Mouse (Mus musculus): Measurements from ENCODE around the gene 5430419D17Rik. TPM values are rescaled to one million over a fixed set of nuclear protein-coding genes. Genes with fewer than 3 reads are reported as not detected.

5430419D17Rik gene
- not detected in 2 replicates for total RNA-seq (2015; ENCODE audit: low replicate concordance)
- not detected in 2 replicates for total RNA-seq (2017; ENCODE audit: low replicate concordance)

GRCm38 (mm10) chr7:131174121-131174520, at the start of gene 5430419D17Rik:
TSS of gene 5430419D17Rik (plus strand) at chr7:131174402.
- ATAC-seq (replicated peaks; ENCODE audit: low FRiP score, poor library complexity, severe bottlenecking) = no peak

GRCm38 (mm10) chr7:131130021-131130420, 44.2 kb upstream of the 5430419D17Rik start:
- ATAC-seq (replicated peaks; ENCODE audit: low FRiP score, poor library complexity, severe bottlenecking) = no peak

- no peak for ATAC-seq (replicated peaks; ENCODE audit: low FRiP score, poor library complexity, severe bottlenecking)
Measured at GRCm38 (mm10) chr7:131133181-131133580, 41.0 kb upstream of the 5430419D17Rik start.

- ATAC-seq (replicated peaks; ENCODE audit: low FRiP score, poor library complexity, severe bottlenecking) = no peak
Measured at GRCm38 (mm10) chr7:131146214-131146613, 28.0 kb upstream of the 5430419D17Rik start, which contains the start of gene 4933402N03Rik. TSS of gene 4933402N03Rik (minus strand) at chr7:131146314.

- no peak for ATAC-seq (replicated peaks; ENCODE audit: low FRiP score, poor library complexity, severe bottlenecking)
Measured at GRCm38 (mm10) chr7:131150179-131150578, 24.0 kb upstream of the 5430419D17Rik start.

GRCm38 (mm10) chr7:131153044-131153443, 21.2 kb upstream of the 5430419D17Rik start:
- no peak for ATAC-seq (replicated peaks; ENCODE audit: low FRiP score, poor library complexity, severe bottlenecking)

GRCm38 (mm10) chr7:131162251-131162650, 12.0 kb upstream of the 5430419D17Rik start:
- ATAC-seq (replicated peaks; ENCODE audit: low FRiP score, poor library complexity, severe bottlenecking) = no peak

- ATAC-seq (replicated peaks; ENCODE audit: low FRiP score, poor library complexity, severe bottlenecking) = no peak
Measured at GRCm38 (mm10) chr7:131167771-131168170, 6.4 kb upstream of the 5430419D17Rik start.

GRCm38 (mm10) chr7:131169099-131169498, 5.1 kb upstream of the 5430419D17Rik start:
- no peak for ATAC-seq (replicated peaks; ENCODE audit: low FRiP score, poor library complexity, severe bottlenecking)

GRCm38 (mm10) chr7:131182685-131183084, 8.5 kb downstream of the 5430419D17Rik start:
- ATAC-seq (replicated peaks; ENCODE audit: low FRiP score, poor library complexity, severe bottlenecking) = no peak

GRCm38 (mm10) chr7:131184339-131184738, 10.1 kb downstream of the 5430419D17Rik start:
- no peak for ATAC-seq (replicated peaks; ENCODE audit: low FRiP score, poor library complexity, severe bottlenecking)

- ATAC-seq (replicated peaks; ENCODE audit: low FRiP score, poor library complexity, severe bottlenecking) = no peak
Measured at GRCm38 (mm10) chr7:131187047-131187446, 12.8 kb downstream of the 5430419D17Rik start.

GRCm38 (mm10) chr7:131187996-131188395, 13.8 kb downstream of the 5430419D17Rik start:
- ATAC-seq (replicated peaks; ENCODE audit: low FRiP score, poor library complexity, severe bottlenecking) = no peak

GRCm38 (mm10) chr7:131223086-131223485, 48.9 kb downstream of the 5430419D17Rik start:
- no peak for ATAC-seq (replicated peaks; ENCODE audit: low FRiP score, poor library complexity, severe bottlenecking)

GRCm38 (mm10) chr7:131236091-131236490, 61.9 kb downstream of the 5430419D17Rik start:
- ATAC-seq (replicated peaks; ENCODE audit: low FRiP score, poor library complexity, severe bottlenecking) = no peak

- ATAC-seq (replicated peaks; ENCODE audit: low FRiP score, poor library complexity, severe bottlenecking) = no peak
Measured at GRCm38 (mm10) chr7:131244993-131245392, 70.8 kb downstream of the 5430419D17Rik start.

- ATAC-seq (replicated peaks; ENCODE audit: low FRiP score, poor library complexity, severe bottlenecking) = no peak
Measured at GRCm38 (mm10) chr7:131256841-131257240, 82.6 kb downstream of the 5430419D17Rik start.

GRCm38 (mm10) chr7:131257309-131257708, 83.1 kb downstream of the 5430419D17Rik start:
- ATAC-seq (replicated peaks; ENCODE audit: low FRiP score, poor library complexity, severe bottlenecking) = no peak

- ATAC-seq (replicated peaks; ENCODE audit: low FRiP score, poor library complexity, severe bottlenecking) = no peak
Measured at GRCm38 (mm10) chr7:131260946-131261345, 86.7 kb downstream of the 5430419D17Rik start.

- ATAC-seq (replicated peaks; ENCODE audit: low FRiP score, poor library complexity, severe bottlenecking) = no peak
Measured at GRCm38 (mm10) chr7:131264251-131264650, 90.0 kb downstream of the 5430419D17Rik start.

- ATAC-seq (replicated peaks; ENCODE audit: low FRiP score, poor library complexity, severe bottlenecking) = no peak
Measured at GRCm38 (mm10) chr7:131265851-131266250, 91.6 kb downstream of the 5430419D17Rik start.

GRCm38 (mm10) chr7:131297151-131297550, 122.9 kb downstream of the 5430419D17Rik start:
- no peak for ATAC-seq (replicated peaks; ENCODE audit: low FRiP score, poor library complexity, severe bottlenecking)
